Mouse (Mus musculus) CH12.LX (cell line): ENCODE results near the gene Nfia. TPM values are rescaled to one million over a fixed set of nuclear protein-coding genes. Genes with fewer than 3 reads are reported as not detected.

Experiments
- DNase-seq: peaks from one replicate; pipeline ENCODE4 v3.0.0-alpha.2; 2013; ENCODE audit errors: extremely low read depth
- H3K27ac ChIP-seq: 2 replicates; pipeline ENCODE4 v1.5.1; 2012; ENCODE audit warnings: low read depth, mild to moderate bottlenecking, control low read depth, moderate library complexity; ENCODE audit not compliant: insufficient read depth
- H3K27me3 ChIP-seq: replicated peaks from 2 replicates; pipeline ENCODE3; 2012; ENCODE audit warnings: inconsistent platforms
- H3K36me3 ChIP-seq, 2 experiments: replicated peaks in 1 of 2; 2 replicates each; pipeline versions ENCODE3 to v1.6.1; 2012; ENCODE audit warnings: inconsistent platforms in 1 of 2, low read length in 1 of 2, mild to moderate bottlenecking in 1 of 2, mixed read lengths in 1 of 2, moderate library complexity in 1 of 2; ENCODE audit not compliant: control insufficient read depth in 1 of 2, insufficient read depth in 1 of 2
- H3K4me1 ChIP-seq, 2 experiments: 2 replicates each; pipeline ENCODE4 v1.6.1; 2012; ENCODE audit warnings: inconsistent platforms in 1 of 2, moderate library complexity in 1 of 2; ENCODE audit not compliant: insufficient read depth in 2 of 2, control insufficient read depth in 1 of 2
- H3K4me2 ChIP-seq: 2 replicates; pipeline ENCODE4 v1.6.1; 2012; ENCODE audit warnings: low read depth, mild to moderate bottlenecking, control low read depth; ENCODE audit not compliant: poor library complexity, insufficient read depth, severe bottlenecking
- H3K4me3 ChIP-seq, 3 experiments: fragments of 150-350 bp in 1 of 3; sonication (generic) in 1 of 3; replicated peaks in 1 of 3; 2 replicates each; pipeline versions ENCODE3 to v1.5.1; 2011 to 2012; ENCODE audit warnings: low read depth in 2 of 3, low read length in 2 of 3, mild to moderate bottlenecking in 2 of 3, moderate library complexity in 2 of 3, control low read depth in 1 of 3, improper control_type of control experiment in 1 of 3, inconsistent platforms in 1 of 3, mixed read lengths in 1 of 3; ENCODE audit not compliant: poor library complexity in 1 of 3
- H3K79me2 ChIP-seq: replicated peaks from 2 replicates; pipeline ENCODE4 v1.6.1; 2012; ENCODE audit warnings: mild to moderate bottlenecking, moderate library complexity; ENCODE audit not compliant: control insufficient read depth, poor library complexity, insufficient read depth, severe bottlenecking; ENCODE audit errors: extremely low read depth
- H3K9ac ChIP-seq: 2 replicates; pipeline ENCODE4 v1.6.1; 2012; ENCODE audit warnings: low read depth, mild to moderate bottlenecking, control low read depth, moderate library complexity; ENCODE audit not compliant: insufficient read depth
- H3K9me3 ChIP-seq: replicated peaks from 2 replicates; pipeline ENCODE3; 2012; ENCODE audit warnings: low read length, inconsistent platforms, mixed read lengths
- BHLHE40 ChIP-seq: IDR thresholded peaks from 2 replicates; pipeline ENCODE4 v1.6.1; 2011; ENCODE audit warnings: mild to moderate bottlenecking, low read depth, low read length, improper control_type of control experiment
- CHD1 ChIP-seq: IDR thresholded peaks from 2 replicates; pipeline ENCODE4 v1.6.1; 2012; ENCODE audit warnings: low read depth, low read length, improper control_type of control experiment, inconsistent platforms
- CTCF ChIP-seq, 2 experiments: IDR thresholded peaks in 1 of 2; conservative IDR thresholded peaks in 1 of 2; 2 replicates each; pipeline ENCODE4 v1.5.1; 2011 to 2012; ENCODE audit warnings: low read depth in 2 of 2, low read length in 2 of 2, improper control_type of control experiment in 1 of 2, inconsistent platforms in 1 of 2, mild to moderate bottlenecking in 1 of 2, moderate library complexity in 1 of 2
- E2F4 ChIP-seq: IDR thresholded peaks from 2 replicates; pipeline ENCODE4 v1.6.1; 2011; ENCODE audit warnings: low read depth, low read length, improper control_type of control experiment; ENCODE audit not compliant: insufficient replicate concordance
- ELF1 ChIP-seq: IDR thresholded peaks from 2 replicates; pipeline ENCODE4 v1.6.1; 2014; ENCODE audit warnings: low read depth, mild to moderate bottlenecking, inconsistent platforms, low read length, improper control_type of control experiment
- GABPA ChIP-seq: IDR thresholded peaks from 2 replicates; pipeline ENCODE4 v1.6.1; 2012; ENCODE audit warnings: low read depth, low read length, improper control_type of control experiment, inconsistent platforms; ENCODE audit not compliant: insufficient replicate concordance
- JUN ChIP-seq: IDR thresholded peaks from 2 replicates; pipeline ENCODE4 v1.6.1; 2011; ENCODE audit warnings: low read depth, mild to moderate bottlenecking, low read length, improper control_type of control experiment, moderate library complexity; ENCODE audit not compliant: insufficient read depth
- KAT2A ChIP-seq: IDR thresholded peaks from 2 replicates; pipeline ENCODE4 v1.6.1; 2012; ENCODE audit warnings: low read length, improper control_type of control experiment, inconsistent platforms; ENCODE audit not compliant: insufficient replicate concordance
- MEF2A ChIP-seq: IDR thresholded peaks from 2 replicates; pipeline ENCODE4 v1.6.1; 2014; ENCODE audit warnings: low read depth, mild to moderate bottlenecking, inconsistent platforms, low read length, improper control_type of control experiment, borderline replicate concordance
- MXI1 ChIP-seq: IDR thresholded peaks from 2 replicates; pipeline ENCODE4 v1.6.1; 2011; ENCODE audit warnings: mild to moderate bottlenecking, low read depth, low read length, improper control_type of control experiment
- NRF1 ChIP-seq: IDR thresholded peaks from 2 replicates; pipeline ENCODE4 v1.6.1; 2014; ENCODE audit warnings: low read depth, mild to moderate bottlenecking, inconsistent platforms, low read length, improper control_type of control experiment, moderate library complexity
- POLR2AphosphoS2 ChIP-seq: IDR thresholded peaks from 2 replicates; pipeline ENCODE4 v1.6.1; 2011; ENCODE audit warnings: low read depth, low read length, improper control_type of control experiment
- RAD21 ChIP-seq: IDR thresholded peaks from 2 replicates; pipeline ENCODE4 v1.6.1; 2011; ENCODE audit warnings: low read depth, mild to moderate bottlenecking, low read length, improper control_type of control experiment, moderate library complexity
- RCOR1 ChIP-seq: conservative IDR thresholded peaks from 2 replicates; pipeline ENCODE4 v1.6.1; 2012; ENCODE audit warnings: low read depth, mild to moderate bottlenecking, inconsistent platforms, low read length, improper control_type of control experiment
- SIN3A ChIP-seq: IDR thresholded peaks from 2 replicates; pipeline ENCODE4 v1.6.1; 2012; ENCODE audit warnings: low read length, improper control_type of control experiment, inconsistent platforms
- SMC3 ChIP-seq: IDR thresholded peaks from 2 replicates; pipeline ENCODE4 v1.6.1; 2011; ENCODE audit warnings: low read depth, low read length, improper control_type of control experiment
- TCF12 ChIP-seq: IDR thresholded peaks from 2 replicates; pipeline ENCODE4 v1.6.1; 2014; ENCODE audit warnings: low read depth, mild to moderate bottlenecking, inconsistent platforms, low read length, improper control_type of control experiment
- USF2 ChIP-seq: conservative IDR thresholded peaks from 2 replicates; pipeline ENCODE4 v1.6.1; 2011; ENCODE audit warnings: low read depth, low read length, improper control_type of control experiment
- ZC3H11A ChIP-seq: IDR thresholded peaks from 2 replicates; pipeline ENCODE4 v1.6.1; 2012; ENCODE audit warnings: low read depth, mild to moderate bottlenecking, inconsistent platforms, low read length, improper control_type of control experiment
- ZKSCAN1 ChIP-seq: IDR thresholded peaks from 2 replicates; pipeline ENCODE4 v1.6.1; 2012; ENCODE audit warnings: low read depth, inconsistent platforms, low read length, improper control_type of control experiment, borderline replicate concordance
- ZNF384 ChIP-seq: IDR thresholded peaks from 2 replicates; pipeline ENCODE4 v1.6.1; 2012; ENCODE audit warnings: low read depth, low read length, improper control_type of control experiment, inconsistent platforms
- dilution Hi-C: fragments of 300-500 bp; cut with MboI; formaldehyde crosslinking; loops from 2 replicates; pipeline ENCODE4 v1.14.3; 2020; ENCODE audit warnings: low sequenced_read_pairs; ENCODE audit not compliant: extremely low pct_unique_long_range_greater_than_20kb, extremely low pct_ligation_motif_present
- in situ Hi-C: fragments of 300-500 bp; cut with MboI; formaldehyde crosslinking; loops from 3 replicates; pipeline ENCODE4 v1.14.3; 2019; ENCODE audit warnings: low sequenced_read_pairs, low pct_ligation_motif_present, low pct_unique_long_range_greater_than_20kb, mixed read lengths
- polyA plus RNA-seq: library from polyadenylated mRNA; unstranded; fragments of >175 nt; gene quantifications from 2 replicates; pipeline ENCODE4 v1.2.1, GENCODE M21; 2012; ENCODE audit warnings: low read depth; ENCODE audit not compliant: insufficient read length
- total RNA-seq, 2 experiments: library from RNA; depleted of rRNA; stranded (reverse); fragments of 300-350 nt in 1 of 2; fragments of >200 nt in 1 of 2; gene quantifications; 2 replicates each; pipeline ENCODE4 v1.2.3; 2012 to 2014

Gene Nfia
- total and polyA plus RNA-seq, 3 experiments = not detected

GRCm38 (mm10) chr4:97818498-97818897, 46.0 kb downstream of the Nfia start:
- H3K79me2 ChIP-seq = no peaks in the 10 kb centered on the region
- no peak overlapping the region for H3K27ac ChIP-seq
- no peaks in the 10 kb centered on the region for H3K36me3 ChIP-seq
- H3K4me3 ChIP-seq = no peak overlapping the region
- H3K9me3 ChIP-seq = peaks cover 57% of the 10 kb centered on the region
- dilution Hi-C loops = no loop called here
- DNase-seq = no peak
- TF ChIP-seq ZKSCAN1 (no peak), MEF2A (no peak), SIN3A (no peak), TCF12 (no peak), MXI1 (no peak), BHLHE40 (no peak), ELF1 (no peak), RAD21 (no peak), NRF1 (no peak), JUN (no peak), USF2 (no peak)
- no peak overlapping the region for H3K9ac ChIP-seq
- H3K4me1 ChIP-seq = no peaks in the 10 kb centered on the region
- H3K4me2 ChIP-seq = no peak overlapping the region
- no peaks in the 10 kb centered on the region for H3K27me3 ChIP-seq
- in situ Hi-C loops = no loop called here

- in situ Hi-C loops (no loop called here), dilution Hi-C loops (no loop called here)
- H3K36me3 ChIP-seq = no peaks in the 10 kb centered on the region
- no peak overlapping the region for H3K9ac ChIP-seq
- H3K9me3 ChIP-seq = peaks cover 54% of the 10 kb centered on the region
- no peaks in the 10 kb centered on the region for H3K4me1 ChIP-seq
- H3K4me2 ChIP-seq = no peak overlapping the region
- no peak for DNase-seq
- no peak overlapping the region for H3K4me3 ChIP-seq
- no peak for TF ChIP-seq ZKSCAN1
- no peak for TF ChIP-seq RCOR1
- TF ChIP-seq ZNF384 = no peak
- TF ChIP-seq POLR2AphosphoS2 = no peak
- no peak for TF ChIP-seq SMC3
- TF ChIP-seq TCF12 = no peak
- no peak for TF ChIP-seq E2F4
- TF ChIP-seq GABPA = no peak
- no peak for TF ChIP-seq ZC3H11A
- TF ChIP-seq BHLHE40 = no peak
- no peak for TF ChIP-seq MXI1
- no peak for TF ChIP-seq CTCF (conservative IDR thresholded peaks at IDR 0.05 in 1 of 2, IDR thresholded peaks at IDR 0.05 in 1 of 2; ENCODE audit: low read depth in 2 of 2, low read length in 2 of 2)
- TF ChIP-seq KAT2A = no peak
- TF ChIP-seq CHD1 = no peak
- TF ChIP-seq SIN3A = no peak
- no peak overlapping the region for H3K27ac ChIP-seq
- no peaks in the 10 kb centered on the region for H3K27me3 ChIP-seq
- H3K79me2 ChIP-seq = no peaks in the 10 kb centered on the region
These were observed 46.6 kb downstream of the Nfia start for GRCm38 (mm10) chr4:97819101-97819500.
